ENCODE assay signal across 8 mouse cellular contexts in genomic region chr2:119035397-119035745, GRCm38 (mm10). TPM values are rescaled to one million over a fixed set of nuclear protein-coding genes. Genes with fewer than 3 reads are reported as not detected.
DNase-seq lines count a peak whose midpoint lies in the region; ATAC-seq and TF ChIP-seq lines count a peak whose summit lies in the region.

No protein-coding gene starts in this region.

- no peak for ATAC-seq in embryonic facial prominence, embryonic 14.5 days (ENCODE audit: low read depth)
- no peak for ATAC-seq in neural tube, embryonic 14.5 days (ENCODE audit: low read depth)

- WGBS in embryonic facial prominence, embryonic 14.5 days = 4% methylated on average over 7 of the region's 7 CpGs
- WGBS in limb, embryonic 10.5 days = 10% methylated on average over 7 of the region's 7 CpGs
- 15% methylated on average over 7 of the region's 7 CpGs for WGBS in neural tube, embryonic 14.5 days

- H3K36me3 ChIP-seq in embryonic facial prominence, embryonic 14.5 days (ENCODE audit: control insufficient read depth, insufficient read depth, low read length) = peaks cover 28% of the 10 kb centered on the region
- peaks cover 37% of the 10 kb centered on the region for H3K36me3 ChIP-seq in limb, embryonic 10.5 days
- peaks cover 16% of the 10 kb centered on the region for H3K36me3 ChIP-seq in neural tube, embryonic 14.5 days (ENCODE audit: control insufficient read depth, insufficient read depth, low read length)

- TF ChIP-seq CTCF in left cerebral cortex, adult 2 months (IDR thresholded peaks at IDR 0.05) = no peak

- intact Hi-C loops in left cerebral cortex, adult 2 months (cut with DNase I) = no loop called here
- intact Hi-C loops in left cerebral cortex, postnatal 4 days (cut with DNase I) = loop anchor here (10.0 kb wide), 1 partner anchor 249 kb away; the partner anchor contains the start of gene Vps18

- peak overlapping the region; percentile 61 for H3K4me3 ChIP-seq in left cerebral cortex, adult 2 months
- H3K4me3 ChIP-seq in embryonic facial prominence, embryonic 14.5 days (ENCODE audit: low read depth, low read length) = peak overlapping the region; percentile 81
- peak overlapping the region; percentile 83 for H3K4me3 ChIP-seq in limb, embryonic 10.5 days
- peak overlapping the region; percentile 91 for H3K4me3 ChIP-seq in neural tube, embryonic 14.5 days (ENCODE audit: low read depth, low read length)

- peaks cover 6% of the 10 kb centered on the region for H3K4me1 ChIP-seq in embryonic facial prominence, embryonic 14.5 days (ENCODE audit: control insufficient read depth, insufficient read depth, low read length)
- peaks cover 9% of the 10 kb centered on the region for H3K4me1 ChIP-seq in limb, embryonic 10.5 days
- peaks cover 8% of the 10 kb centered on the region for H3K4me1 ChIP-seq in neural tube, embryonic 14.5 days (ENCODE audit: control insufficient read depth, insufficient read depth, low read length)

- no peaks in the 10 kb centered on the region for H3K27me3 ChIP-seq in embryonic facial prominence, embryonic 14.5 days (replicated peaks; ENCODE audit: control insufficient read depth, insufficient read depth, low read length)
- no peaks in the 10 kb centered on the region for H3K27me3 ChIP-seq in limb, embryonic 10.5 days (ENCODE audit: low read depth, poor library complexity, severe bottlenecking)
- no peaks in the 10 kb centered on the region for H3K27me3 ChIP-seq in neural tube, embryonic 14.5 days (ENCODE audit: control insufficient read depth, insufficient read depth, low read length)

- no peak for DNase-seq in left cerebral cortex, adult 2 months (ENCODE audit: extremely low spot score in 1 of 2, low spot score in 2 of 2)
- DNase-seq in left cerebral cortex, postnatal 4 days = no peak
- no peak for DNase-seq in embryonic facial prominence, embryonic 14.5 days (ENCODE audit: low spot score)
- DNase-seq in limb, embryonic 10.5 days (ENCODE audit: low spot score) = no peak
- DNase-seq in ovary, postnatal 36 days (ENCODE audit: low spot score) = no peak
- DNase-seq in retina, postnatal 1 day = no peak
- no peak for DNase-seq in left cerebral cortex, adult 11 months (ENCODE audit: low spot score)

- no peaks in the 10 kb centered on the region for H3K9me3 ChIP-seq in embryonic facial prominence, embryonic 14.5 days (ENCODE audit: control insufficient read depth, low read length)
- H3K9me3 ChIP-seq in limb, embryonic 10.5 days (replicated peaks) = no peaks in the 10 kb centered on the region
- no peaks in the 10 kb centered on the region for H3K9me3 ChIP-seq in neural tube, embryonic 14.5 days (ENCODE audit: control insufficient read depth, low read length)

- H3K9ac ChIP-seq in embryonic facial prominence, embryonic 14.5 days (ENCODE audit: low read depth, low read length) = peak overlapping the region; percentile 80
- peak overlapping the region; percentile 82 for H3K9ac ChIP-seq in neural tube, embryonic 14.5 days (replicated peaks; ENCODE audit: low read depth, low read length)

- H3K4me2 ChIP-seq in embryonic facial prominence, embryonic 14.5 days (ENCODE audit: low read depth, low read length) = peak overlapping the region; percentile 71
- peak overlapping the region; percentile 80 for H3K4me2 ChIP-seq in neural tube, embryonic 14.5 days (ENCODE audit: low read depth, low read length)

- peak overlapping the region; percentile 80 for H3K27ac ChIP-seq in left cerebral cortex, adult 2 months
- H3K27ac ChIP-seq in embryonic facial prominence, embryonic 14.5 days (replicated peaks; ENCODE audit: low read depth, low read length) = peak overlapping the region; percentile 77; the same call in 1 of the 2 replicates
- H3K27ac ChIP-seq in limb, embryonic 10.5 days = peak overlapping the region; percentile 91
- H3K27ac ChIP-seq in neural tube, embryonic 14.5 days (ENCODE audit: low read depth, low read length) = peak overlapping the region; percentile 89

RNA-seq across cellular contexts. Expression of gene Rpusd2, which starts 0.8 kb away (rescaled TPM):
- total RNA-seq in left cerebral cortex, adult 2 months (2021) = 1 to 10 TPM; 7.7 to 7.8 TPM
- 1 to 10 TPM; 8.2 to 8.5 TPM for total RNA-seq in left cerebral cortex, postnatal 4 days (2021)
- 2.9 and 3.6 TPM in 2 replicates for polyA plus RNA-seq in embryonic facial prominence, embryonic 14.5 days (2014; fragmentation: Nextera tagmentation; extraction: Ambion mirVana)
- polyA plus RNA-seq in limb, embryonic 10.5 days (2016; fragmentation: Nextera tagmentation; extraction: Ambion mirVana) = 6.9 and 8.8 TPM in 2 replicates
- 4.1 and 4.4 TPM in 2 replicates for polyA plus RNA-seq in neural tube, embryonic 14.5 days (2014; fragmentation: Nextera tagmentation; extraction: Ambion mirVana)

RNA-seq across cellular contexts. Expression of gene Ccdc32, which starts 6.2 kb away (rescaled TPM):
- 10 to 100 TPM; 46.1 to 49.7 TPM for total RNA-seq in left cerebral cortex, adult 2 months (2021)
- total RNA-seq in left cerebral cortex, postnatal 4 days (2021) = 10 to 100 TPM; 41.6 to 43.4 TPM
- polyA plus RNA-seq in embryonic facial prominence, embryonic 14.5 days (2014; fragmentation: Nextera tagmentation; extraction: Ambion mirVana) = 22.6 and 23.8 TPM in 2 replicates
- polyA plus RNA-seq in limb, embryonic 10.5 days (2016; fragmentation: Nextera tagmentation; extraction: Ambion mirVana) = 18.2 and 19.7 TPM in 2 replicates
- polyA plus RNA-seq in neural tube, embryonic 14.5 days (2014; fragmentation: Nextera tagmentation; extraction: Ambion mirVana) = 36.3 and 38.5 TPM in 2 replicates

RNA-seq across cellular contexts. Expression of gene Knl1, which starts 11.5 kb away (rescaled TPM):
- total RNA-seq in left cerebral cortex, adult 2 months (2021) = under 1 TPM; 0.07 to 0.19 TPM
- 1 to 10 TPM; 3.3 to 3.4 TPM for total RNA-seq in left cerebral cortex, postnatal 4 days (2021)
- polyA plus RNA-seq in embryonic facial prominence, embryonic 14.5 days (2014; fragmentation: Nextera tagmentation; extraction: Ambion mirVana) = 31.7 and 36.0 TPM in 2 replicates
- polyA plus RNA-seq in limb, embryonic 10.5 days (2016; fragmentation: Nextera tagmentation; extraction: Ambion mirVana) = 42.5 and 58.0 TPM in 2 replicates
- 2.9 and 4.9 TPM in 2 replicates for polyA plus RNA-seq in neural tube, embryonic 14.5 days (2014; fragmentation: Nextera tagmentation; extraction: Ambion mirVana)
